Mouse (Mus musculus): Measurements from ENCODE around the gene Dlg4.

Dlg4 gene

GRCm38 (mm10) chr11:70049816-70050215 lies 33.1 kb downstream of the Dlg4 start:
- WGBS = 44% methylated on average over 10 of the region's 10 CpGs

DNA sequence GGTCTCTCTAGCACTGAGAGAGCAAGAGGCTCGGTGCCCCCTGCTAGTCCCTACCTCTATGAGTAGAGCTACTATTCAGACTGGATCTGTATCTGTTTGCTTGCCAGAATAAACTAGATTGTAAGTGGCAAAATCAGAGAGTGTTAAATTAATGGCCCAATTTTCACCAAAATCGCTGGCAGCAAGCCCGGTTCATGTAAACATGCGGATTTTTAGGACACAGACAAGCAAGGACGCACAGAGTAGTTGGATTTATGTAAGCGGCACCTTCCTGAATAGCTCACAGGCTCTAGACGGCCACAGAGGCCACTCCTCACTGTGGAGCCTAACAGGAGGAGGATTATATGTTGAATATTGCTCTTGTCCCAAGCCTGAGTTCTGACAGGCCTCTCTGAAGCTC lies 36.4 kb downstream of the Dlg4 start:
- WGBS = 68% methylated on average over 7 of the region's 7 CpGs

GRCm38 (mm10) chr11:70053898-70054570 lies 37.3 kb downstream of the Dlg4 start, which contains the start of gene Asgr1:
Asgr1 (plus strand) TSS chr11:70054085.
- 88% methylated on average over 10 of the region's 10 CpGs for WGBS

- 20% methylated on average over 18 of the region's 18 CpGs for WGBS
These were observed 39.0 kb downstream of the Dlg4 start for GRCm38 (mm10) chr11:70055618-70056214.

DNA sequence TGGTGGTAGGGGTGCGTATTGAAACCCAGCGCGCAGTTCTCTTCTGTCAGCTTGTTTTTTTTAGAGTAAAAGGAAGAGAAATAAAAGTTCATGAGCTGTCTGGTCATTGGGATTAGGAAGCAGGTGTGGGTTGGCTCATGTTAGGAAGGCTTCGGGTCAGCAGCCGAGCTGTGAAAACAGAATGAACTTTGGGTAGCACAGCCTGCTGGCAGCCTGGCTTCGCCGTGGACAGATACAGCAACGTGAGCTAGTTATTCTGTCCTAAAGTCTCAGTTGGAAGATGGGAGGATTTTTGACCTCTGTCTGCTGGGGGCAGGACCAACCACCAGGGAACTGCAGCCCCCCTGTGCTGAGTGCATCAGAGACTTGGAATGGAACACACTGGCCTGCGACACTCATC lies 41.1 kb downstream of the Dlg4 start:
- WGBS = 78% methylated on average over 9 of the region's 9 CpGs

DNA sequence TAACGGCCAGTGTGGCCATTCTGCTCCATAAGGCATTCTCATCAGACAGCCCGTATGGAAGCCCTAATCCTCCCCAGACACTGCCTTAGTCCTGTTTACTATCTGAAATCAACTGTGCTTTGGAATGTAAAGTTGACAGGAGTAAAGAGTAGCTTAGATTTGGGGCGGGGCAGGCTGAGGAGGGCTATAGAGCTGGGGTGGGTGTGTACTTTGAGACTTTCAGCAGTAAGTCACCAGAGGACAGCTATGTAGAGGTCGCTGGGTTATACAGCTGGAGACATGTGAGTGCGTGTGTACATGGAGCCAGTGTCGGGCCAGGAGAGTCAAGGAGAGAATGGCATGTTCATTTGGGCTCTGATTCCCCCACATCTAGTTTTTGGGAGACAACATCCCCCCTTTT lies 43.2 kb downstream of the Dlg4 start:
- WGBS = 84% methylated on average over 6 of the region's 6 CpGs

DNA sequence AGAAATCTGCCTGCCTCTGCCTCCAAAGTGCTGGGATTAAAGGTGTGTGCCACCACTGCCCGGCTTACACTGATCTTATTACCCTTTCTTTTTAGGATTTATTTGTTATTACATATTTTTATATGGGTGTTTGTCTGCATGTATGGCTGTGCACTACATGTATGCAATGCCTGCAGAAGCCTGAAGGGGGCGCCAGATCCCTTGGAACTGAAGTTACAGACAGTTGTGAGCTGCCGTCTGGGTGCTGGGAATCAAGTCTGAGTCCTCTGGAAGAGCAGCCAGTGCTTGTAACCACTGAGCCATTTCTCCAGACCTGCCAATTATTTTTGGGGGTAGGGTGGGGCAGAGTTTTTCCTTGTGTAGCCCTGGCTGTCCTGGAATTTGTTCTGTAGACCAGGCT lies 46.3 kb downstream of the Dlg4 start:
- 68% methylated on average over 3 of the region's 3 CpGs for WGBS

GRCm38 (mm10) chr11:70066701-70067100 lies 50.0 kb downstream of the Dlg4 start:
- WGBS = 69% methylated on average over 4 of the region's 4 CpGs

DNA sequence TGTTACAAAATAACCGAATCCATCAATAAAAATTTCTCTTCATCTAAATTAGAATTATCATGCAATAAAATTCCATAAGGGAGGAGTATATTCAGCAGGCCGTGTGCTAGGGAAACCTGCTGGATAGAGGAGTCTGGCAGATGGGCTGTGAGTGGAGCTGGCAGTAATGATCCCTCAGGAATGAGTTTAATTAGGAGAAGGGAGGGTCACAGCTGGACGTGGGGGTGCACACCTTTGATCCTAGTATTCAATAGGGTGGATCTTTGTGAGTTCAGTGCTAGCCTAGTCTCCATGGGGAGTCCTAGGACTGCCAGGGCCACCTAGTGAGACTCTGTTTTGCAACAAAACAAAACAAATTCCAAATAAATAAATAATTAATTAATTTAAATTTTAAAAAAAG lies 51.5 kb downstream of the Dlg4 start:
- WGBS = 46% methylated on average over 3 of the region's 3 CpGs

DNA sequence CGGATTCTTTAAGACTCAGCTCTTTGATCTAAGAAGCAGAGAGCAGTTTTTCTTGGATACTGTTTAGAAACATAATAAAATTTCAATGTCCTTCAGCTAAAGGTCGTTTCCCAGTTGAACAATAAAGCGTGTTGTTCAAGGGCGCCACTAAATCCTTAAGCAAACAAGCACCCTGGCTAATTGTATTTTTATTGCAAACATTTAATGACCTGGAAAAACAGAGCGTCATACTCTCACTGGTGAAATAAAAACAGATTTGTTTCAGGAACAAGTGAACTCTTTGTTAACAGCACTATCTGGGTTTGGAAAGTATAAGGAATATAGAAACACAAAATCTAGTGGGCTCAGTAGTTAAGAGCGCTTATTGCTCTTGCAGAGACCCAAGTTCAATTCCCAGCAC lies 53.3 kb downstream of the Dlg4 start:
- WGBS = 70% methylated on average over 6 of the region's 6 CpGs

DNA sequence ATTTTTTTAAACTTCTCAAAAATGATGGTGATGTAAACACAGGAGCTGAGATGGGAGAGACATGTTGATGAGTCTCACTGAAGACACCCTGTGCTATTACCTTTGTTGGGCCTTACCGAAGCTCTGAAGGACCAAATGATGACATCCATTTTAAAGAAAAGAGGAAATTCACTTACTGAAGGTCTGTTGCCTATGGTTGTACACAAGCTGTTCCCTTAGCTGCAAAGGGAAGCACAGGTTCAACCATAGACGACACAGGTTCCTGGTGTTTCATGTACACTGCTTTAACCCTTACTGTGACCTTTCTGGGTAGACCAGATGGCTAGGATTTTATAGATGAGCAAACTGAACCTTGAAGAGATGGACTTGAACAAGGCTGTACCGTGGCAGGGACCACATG lies 53.9 kb downstream of the Dlg4 start:
- 88% methylated on average over 3 of the region's 3 CpGs for WGBS

- WGBS = 34% methylated on average over 17 of the region's 17 CpGs
These were observed 57.8 kb downstream of the Dlg4 start for GRCm38 (mm10) chr11:70074379-70075071.

GRCm38 (mm10) chr11:70075581-70075980 lies 58.8 kb downstream of the Dlg4 start:
- 83% methylated on average over 6 of the region's 6 CpGs for WGBS

DNA sequence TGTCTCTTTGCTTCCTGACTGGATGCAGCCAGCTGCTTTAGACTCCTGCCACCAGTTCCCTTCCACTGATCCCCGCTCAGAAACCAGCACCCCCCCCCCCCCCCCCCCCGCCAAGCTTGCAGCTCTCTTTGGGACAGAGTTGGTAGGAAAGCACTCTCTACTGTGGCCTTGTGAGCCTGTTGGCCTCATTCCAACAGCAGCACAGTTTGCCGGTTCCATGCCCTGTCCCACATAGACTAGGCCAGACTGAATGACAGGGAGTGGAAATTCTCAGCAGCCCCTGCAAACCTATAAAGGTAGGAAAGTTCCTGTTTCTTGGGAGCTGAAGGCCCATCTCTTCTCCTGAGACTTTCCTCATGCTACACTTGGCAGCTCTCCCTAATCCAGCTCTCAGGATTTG lies 60.7 kb downstream of the Dlg4 start:
- WGBS = 69% methylated on average over 3 of the region's 3 CpGs

DNA sequence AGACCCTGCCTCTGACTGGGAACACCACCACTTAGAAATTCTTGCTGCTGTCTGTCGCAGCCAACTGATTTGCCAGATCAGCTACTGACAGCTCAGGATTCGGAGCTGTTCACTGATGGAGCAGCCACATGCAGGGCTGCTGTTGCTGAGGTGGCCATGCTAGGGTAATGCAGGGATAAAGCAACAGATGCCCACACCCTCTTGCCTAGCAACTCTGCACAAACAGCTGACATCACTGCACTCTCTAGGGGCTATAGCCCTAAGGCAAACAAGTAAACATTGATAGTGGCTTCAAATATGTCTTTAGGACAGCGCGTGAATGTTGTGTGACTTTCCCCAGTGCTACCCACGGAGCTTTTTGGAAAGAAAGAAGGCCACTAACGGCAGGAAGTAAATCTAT lies 62.4 kb downstream of the Dlg4 start:
- 79% methylated on average over 6 of the region's 6 CpGs for WGBS

GRCm38 (mm10) chr11:70079928-70080327 lies 63.2 kb downstream of the Dlg4 start:
- WGBS = 66% methylated on average over 7 of the region's 7 CpGs

GRCm38 (mm10) chr11:70080803-70081590 lies 64.3 kb downstream of the Dlg4 start:
- WGBS = 85% methylated on average over 15 of the region's 15 CpGs

GRCm38 (mm10) chr11:70084563-70084962 lies 67.8 kb downstream of the Dlg4 start:
- WGBS = 80% methylated on average over 8 of the region's 8 CpGs

DNA sequence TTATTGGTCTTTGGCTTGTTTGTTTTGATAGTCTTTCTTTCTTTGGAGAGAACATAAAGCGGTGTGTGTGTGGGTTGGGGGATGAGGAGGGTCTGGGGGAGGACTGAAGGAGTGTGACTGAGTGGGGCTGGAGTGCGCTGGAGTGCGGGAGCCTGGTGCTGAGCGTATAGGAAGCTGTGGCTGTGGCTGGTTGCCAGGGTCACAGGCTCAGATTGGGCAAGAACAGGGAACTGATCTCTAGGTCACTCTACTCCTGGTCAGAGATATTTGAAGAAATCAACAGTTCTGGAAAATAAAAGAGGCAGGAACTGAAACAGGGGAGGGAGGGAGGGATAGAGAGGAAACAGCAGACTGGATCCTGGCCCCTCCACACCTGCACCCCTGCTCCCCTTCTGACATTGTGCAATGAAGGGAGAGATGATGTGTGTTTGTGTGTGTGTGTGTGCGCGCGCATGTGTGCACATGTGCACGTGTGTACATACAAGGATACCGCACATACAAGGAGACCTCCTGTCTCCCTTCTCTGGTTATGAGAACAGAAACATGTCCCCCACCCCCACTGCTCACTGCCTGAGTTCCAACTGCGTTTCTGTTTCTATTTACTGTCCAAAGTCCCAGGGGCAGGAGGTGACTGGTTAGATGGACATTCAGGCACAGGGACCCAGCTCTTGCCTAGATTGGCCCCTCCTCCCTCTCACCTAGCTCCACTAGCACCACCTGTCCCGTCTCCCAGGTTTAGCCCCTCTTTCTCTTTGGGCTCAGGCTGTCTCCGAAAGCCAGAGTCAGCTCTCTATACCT lies 75.4 kb downstream of the Dlg4 start, which contains the start of gene Asgr2:
Gene Asgr2 (plus strand): TSS at position 659 of the 798 bp plus-strand sequence.
- WGBS = 82% methylated on average over 12 of the region's 12 CpGs

All from cerebral cortex, adult 2 months (tissue).